Mouse (Mus musculus) cerebellum, adult 9-11 months (tissue): ENCODE results near the gene Trpv5.

Experiments
- DNase-seq: peaks from one replicate; pipeline ENCODE4 v3.0.0; 2022

Trpv5 gene

GRCm38 (mm10) chr6:41637927-41638506, 42.6 kb downstream of the Trpv5 start:
- DNase-seq, result no peak

- no peak for DNase-seq
Observed at GRCm38 (mm10) chr6:41637393-41637792, 43.2 kb downstream of the Trpv5 start.

GRCm38 (mm10) chr6:41636178-41636577, 44.4 kb downstream of the Trpv5 start, which contains the start of gene Trpv6:
Gene Trpv6, minus strand, starts transcription at chr6:41636405.
- no peak for DNase-seq

GRCm38 (mm10) chr6:41635211-41635610, 45.4 kb downstream of the Trpv5 start:
- no peak for DNase-seq

GRCm38 (mm10) chr6:41631549-41631948, 49.0 kb downstream of the Trpv5 start:
- no peak for DNase-seq

- no peak for DNase-seq
Observed at GRCm38 (mm10) chr6:41630791-41631190, 49.8 kb downstream of the Trpv5 start.

DNA sequence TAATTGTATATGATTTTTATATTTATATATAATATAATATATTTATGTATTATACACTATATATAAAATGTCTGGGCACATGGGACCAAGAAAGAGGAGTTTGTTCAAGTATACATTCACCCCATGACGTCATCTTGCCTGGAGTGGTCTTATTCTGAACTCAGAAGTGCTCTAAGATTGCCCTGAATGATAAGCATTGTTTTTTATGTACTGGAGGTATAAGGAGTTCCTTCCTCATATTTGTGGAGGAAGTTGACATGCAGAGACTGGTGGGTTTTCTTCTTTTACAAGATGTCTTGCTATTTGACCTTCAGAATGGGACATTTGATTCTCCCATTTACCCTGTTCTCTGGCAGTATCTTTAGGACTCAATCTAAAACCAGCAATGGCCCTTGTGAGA, 52.4 kb downstream of the Trpv5 start:
- DNase-seq, result no peak

- no peak for DNase-seq
Observed at GRCm38 (mm10) chr6:41622661-41623060, 57.9 kb downstream of the Trpv5 start.

DNA sequence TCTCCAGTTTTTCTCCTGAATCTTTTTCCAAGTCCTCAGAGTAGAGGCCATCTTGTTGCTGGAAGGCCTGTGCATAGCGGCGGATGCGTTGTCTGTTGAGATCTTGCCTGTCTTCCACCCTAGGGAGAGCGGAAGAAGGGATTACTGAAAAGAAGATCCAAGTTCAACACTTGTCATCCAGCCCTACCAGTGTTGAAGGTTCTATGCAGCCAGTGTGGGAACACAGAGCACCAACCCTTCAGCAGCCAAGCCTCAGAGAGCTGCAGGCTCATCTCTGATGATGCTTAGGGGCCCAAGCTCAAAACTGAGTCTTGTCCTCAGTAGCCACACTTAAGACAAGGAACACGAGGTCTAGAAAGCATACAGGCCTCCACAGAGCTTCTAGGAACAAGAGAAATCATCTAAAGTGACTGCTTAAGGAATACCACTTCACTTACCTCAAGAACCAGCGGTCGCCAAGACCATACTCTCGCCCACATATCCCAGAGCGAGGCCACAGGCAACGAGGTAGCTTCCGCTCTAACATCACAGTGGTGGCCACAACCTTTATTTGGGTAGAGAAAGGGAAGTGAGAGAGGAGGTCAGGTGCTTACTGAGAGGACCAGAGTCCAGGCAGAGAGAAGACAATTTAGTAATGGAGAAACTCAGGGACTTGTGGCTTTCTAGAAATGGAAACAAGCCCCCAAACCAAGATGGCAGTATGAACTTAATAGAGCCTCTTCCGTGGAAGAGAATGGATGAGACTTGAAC, 59.2 kb downstream of the Trpv5 start:
- no peak for DNase-seq

DNA sequence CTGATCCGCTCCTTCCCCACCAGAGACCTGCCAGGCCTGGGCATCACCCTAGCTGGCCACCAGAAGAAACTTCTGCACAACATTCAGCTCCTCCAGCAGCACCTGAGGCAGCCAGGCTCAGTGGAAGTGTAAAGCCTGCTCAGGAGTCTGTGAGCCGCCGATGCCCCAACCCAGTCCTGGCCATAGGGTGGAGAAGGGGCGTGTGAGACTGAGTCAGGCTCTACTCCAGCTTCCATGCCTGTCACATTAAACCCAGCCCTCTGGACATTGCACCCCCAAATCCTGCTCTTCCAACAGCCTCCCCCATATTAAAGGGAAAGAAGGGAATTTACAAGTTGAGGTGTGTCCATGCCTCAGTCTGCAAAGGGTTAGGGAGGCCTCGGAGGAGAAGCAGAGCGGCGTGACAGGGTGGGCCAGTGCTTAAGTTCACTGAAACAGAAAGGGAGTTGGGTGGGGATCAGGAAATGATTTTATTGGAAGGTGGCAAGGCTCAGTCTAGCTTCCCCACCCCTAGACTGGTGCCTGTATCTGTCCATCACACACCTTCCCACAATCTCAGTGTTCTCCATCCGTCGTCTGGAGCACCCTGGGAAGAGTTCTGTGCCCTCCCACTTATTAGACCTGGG, 60.3 kb downstream of the Trpv5 start:
- no peak for DNase-seq

GRCm38 (mm10) chr6:41607637-41608036, 72.9 kb downstream of the Trpv5 start:
- no peak for DNase-seq

DNA sequence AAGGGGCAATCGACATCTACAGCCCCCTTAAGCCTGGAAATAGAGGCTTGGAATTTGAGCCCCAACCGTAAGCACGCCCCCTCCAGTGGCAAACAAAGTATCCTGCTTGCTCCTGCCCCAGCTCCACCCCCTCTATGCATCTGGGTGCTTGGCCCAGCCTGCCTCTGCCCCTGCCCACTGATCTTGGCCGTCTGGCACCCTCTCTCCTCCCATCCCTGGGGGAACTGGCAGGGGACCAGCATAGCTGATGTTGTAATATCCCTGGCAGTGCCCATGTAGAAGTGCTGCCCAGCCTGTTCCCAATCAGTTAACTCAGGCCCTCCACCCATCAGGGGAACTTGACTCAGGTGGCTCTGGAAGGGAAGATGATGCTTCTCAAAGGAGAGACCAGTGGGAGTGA, 74.4 kb downstream of the Trpv5 start:
- no peak for DNase-seq

DNA sequence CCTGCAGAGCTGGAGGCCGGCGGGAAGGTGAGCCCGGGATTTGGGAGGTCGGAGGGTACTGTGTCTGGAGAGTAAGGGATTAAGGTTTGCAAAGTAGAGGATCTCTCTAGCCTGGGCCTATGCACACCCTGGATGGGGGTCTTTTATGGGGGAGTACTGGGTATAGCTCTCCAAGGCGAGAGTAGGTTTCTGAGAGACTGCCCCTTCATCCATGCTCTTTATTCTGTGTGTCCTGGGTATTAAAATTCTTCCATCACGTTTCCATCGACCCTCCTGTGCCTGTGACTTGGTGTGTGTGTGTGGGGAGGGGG, 74.8 kb downstream of the Trpv5 start:
- DNase-seq, result no peak

DNA sequence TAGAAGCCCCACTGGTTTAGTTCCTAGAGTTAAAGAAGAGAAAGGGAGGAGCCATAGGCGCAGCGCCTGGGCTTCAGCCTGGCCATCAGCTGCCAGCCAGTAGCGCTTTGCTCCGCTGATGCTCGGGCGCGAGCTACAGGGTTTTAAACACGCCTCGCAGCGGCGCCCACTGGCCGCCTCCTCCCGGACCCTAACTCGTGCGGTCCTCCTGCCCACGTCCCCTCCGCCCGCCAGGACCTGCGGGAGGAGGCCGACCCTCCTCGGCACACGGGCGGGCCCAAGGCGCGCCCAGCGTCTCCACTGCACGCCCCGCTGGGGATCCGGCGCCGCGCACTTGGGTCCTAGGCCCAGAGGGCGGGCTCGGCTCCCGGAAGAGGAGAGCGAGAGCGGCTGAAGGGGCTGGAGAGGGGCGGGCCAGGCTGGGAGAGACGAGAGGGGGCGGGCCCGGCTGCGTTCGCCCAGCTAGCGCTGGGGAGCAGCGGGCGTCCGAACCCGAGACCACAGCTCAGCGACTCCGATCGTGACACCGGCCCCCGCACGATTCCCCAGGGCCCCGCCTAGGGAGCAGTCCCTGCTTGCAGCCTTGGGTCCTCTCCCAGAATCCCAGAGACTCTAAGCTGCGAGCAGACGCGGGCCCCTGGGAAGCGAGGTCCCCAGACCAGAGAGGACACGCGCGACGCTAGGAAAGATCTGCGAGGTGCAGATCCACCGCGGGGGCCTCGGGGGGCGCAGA, 75.3 kb downstream of the Trpv5 start, which contains the start of gene Ephb6:
Gene Ephb6, plus strand, starts transcription at position 422 of the 733 bp plus-strand sequence.
- no peak for DNase-seq

DNA sequence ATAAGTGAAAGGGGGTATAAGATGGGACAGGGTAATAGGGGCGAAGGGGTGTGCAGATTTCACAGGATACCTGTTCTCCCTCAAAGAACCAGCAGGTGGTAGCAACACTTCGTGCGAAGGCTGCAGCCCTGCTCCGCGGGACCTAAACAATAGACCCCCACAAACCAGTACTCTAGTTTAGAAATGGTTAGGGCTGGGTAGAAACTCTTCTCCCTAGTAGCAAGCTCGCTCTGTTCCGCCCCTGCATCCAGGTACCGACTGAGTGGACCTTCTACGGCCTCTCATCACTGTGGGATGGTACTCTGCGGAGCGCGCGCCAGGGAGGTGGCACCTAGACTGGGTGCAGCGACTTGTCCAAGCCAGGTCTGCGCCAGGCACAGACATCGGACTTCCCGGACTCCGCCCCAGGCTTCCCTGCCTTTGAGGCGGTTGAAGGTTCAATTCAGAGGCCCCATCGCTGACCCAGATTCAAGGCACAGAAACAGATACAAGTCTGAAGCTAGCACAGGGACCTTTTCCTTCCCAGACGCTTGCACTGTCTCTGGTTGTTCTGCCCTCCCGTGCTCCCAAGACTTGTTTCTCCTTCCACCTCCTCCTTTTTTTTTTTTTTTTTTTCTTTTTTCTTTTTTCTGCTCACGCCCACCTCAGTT, 76.0 kb downstream of the Trpv5 start:
- DNase-seq, result no peak
